ENCODE assay signal across 35 mouse cellular contexts in the genomic region with DNA sequence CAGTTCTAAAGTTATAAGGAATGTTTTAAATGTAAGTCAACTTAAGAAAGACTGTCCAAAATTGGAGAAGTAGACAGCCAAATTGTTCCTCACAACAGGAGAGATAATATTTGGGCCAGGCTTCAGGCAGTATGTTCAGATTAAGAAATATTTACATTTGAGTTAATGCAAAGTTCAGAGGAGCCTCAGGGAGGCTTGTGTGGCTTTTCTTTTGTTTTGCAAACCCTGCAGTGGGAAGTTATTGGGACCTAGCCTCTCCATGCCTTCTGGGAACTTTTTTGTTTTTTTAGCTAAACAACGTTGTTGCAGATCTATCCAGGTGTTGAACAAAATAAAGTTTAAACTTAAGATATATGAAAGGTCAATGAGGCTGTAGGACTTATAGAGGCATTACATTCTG.
"Had no signal": no experiment of that assay in that cellular context is flagged by ENCODE, and none has a peak within 500 bp of the region (broad histone marks: within the 10 kb centered on the region; RNA-seq: fewer than 3 reads in every experiment).

No protein-coding gene starts in this region.

- H3K36me3 ChIP-seq: heart, embryonic 10.5 days; heart, embryonic 12.5 days; heart, embryonic 13.5 days; heart, embryonic 15.5 days; hindbrain, embryonic 10.5 days; hindbrain, embryonic 12.5 days; hindbrain, embryonic 13.5 days; hindbrain, embryonic 15.5 days; intestine, embryonic 15.5 days; kidney, embryonic 15.5 days had no signal

- H3K4me2 ChIP-seq: heart, embryonic 11.5 days; heart, embryonic 12.5 days; heart, embryonic 13.5 days; heart, embryonic 15.5 days; hindbrain, embryonic 12.5 days; hindbrain, embryonic 13.5 days; hindbrain, embryonic 14.5 days; hindbrain, embryonic 15.5 days; intestine, embryonic 15.5 days; kidney, embryonic 15.5 days had no signal

- H3K9ac ChIP-seq: heart, embryonic 12.5 days; heart, embryonic 13.5 days; heart, embryonic 15.5 days; hindbrain, embryonic 12.5 days; hindbrain, embryonic 13.5 days; hindbrain, embryonic 14.5 days; hindbrain, embryonic 15.5 days; intestine, embryonic 15.5 days; kidney, embryonic 15.5 days had no signal

- H3K27me3 ChIP-seq: heart, embryonic 12.5 days; heart, embryonic 13.5 days; heart, embryonic 15.5 days; hindbrain, embryonic 12.5 days; hindbrain, embryonic 13.5 days; hindbrain, embryonic 15.5 days; intestine, embryonic 15.5 days; kidney, embryonic 15.5 days had no signal

- H3K27ac ChIP-seq: heart, embryonic 10.5 days; heart, embryonic 13.5 days; heart, embryonic 15.5 days; hindbrain, embryonic 10.5 days; hindbrain, embryonic 12.5 days; hindbrain, embryonic 13.5 days; hindbrain, embryonic 14.5 days; hindbrain, embryonic 15.5 days; hindbrain, postnatal 0 days; intestine, embryonic 15.5 days; kidney, embryonic 15.5 days; kidney, postnatal 0 days; layer of hippocampus, adult 2 months had no signal

- ATAC-seq: hindbrain, embryonic 16.5 days; hindbrain, postnatal 0 days; inflammation-experienced regulatory T-cells, adult 6 months; intestine, embryonic 15.5 days; intestine, embryonic 16.5 days; intestine, postnatal 0 days had no signal

- H3K4me1 ChIP-seq: hindbrain, embryonic 10.5 days; hindbrain, embryonic 12.5 days; hindbrain, embryonic 13.5 days; hindbrain, embryonic 15.5 days; intestine, embryonic 15.5 days had no signal

- DNase-seq: heart, postnatal 10 days; heart, postnatal 14 days; heart, postnatal 36 days; heart, postnatal 4 days; kidney, adult 11 months; kidney, adult 18-20 months; kidney, adult 2 months; kidney, adult 8-10 months; kidney, adult 9 months; kidney, postnatal 10 days; kidney, postnatal 14 days; kidney, postnatal 25 days; kidney, postnatal 36 days; kidney, postnatal 4 days; layer of hippocampus, adult 9-11 months; layer of hippocampus, postnatal 36 days had no signal

- H3K9me3 ChIP-seq: heart, embryonic 10.5 days; heart, embryonic 12.5 days; heart, embryonic 13.5 days; heart, embryonic 15.5 days; hindbrain, embryonic 10.5 days; hindbrain, embryonic 12.5 days; hindbrain, embryonic 13.5 days; hindbrain, embryonic 15.5 days; intestine, embryonic 15.5 days; kidney, embryonic 15.5 days had no signal

- H3K4me3 ChIP-seq: heart, embryonic 10.5 days; heart, embryonic 12.5 days; heart, embryonic 13.5 days; heart, embryonic 15.5 days; hindbrain, embryonic 10.5 days; hindbrain, embryonic 12.5 days; hindbrain, embryonic 13.5 days; hindbrain, embryonic 15.5 days; intestine, embryonic 15.5 days; kidney, embryonic 15.5 days; layer of hippocampus, adult 2 months had no signal
